Mouse (Mus musculus) MEL (cell line): ENCODE measurements around the gene Fam213b. TPM values are rescaled to one million over a fixed set of nuclear protein-coding genes. Genes with fewer than 3 reads are reported as not detected.

ENCODE experiments used
- DNase-seq: peaks from one replicate; pipeline ENCODE4 v3.0.0; 2011; ENCODE audit warnings: low read depth, low spot score
- H3K27ac ChIP-seq: 2 replicates; pipeline ENCODE4 v1.5.1; 2012; ENCODE audit warnings: low read depth, mild to moderate bottlenecking, control low read depth, low read length, moderate library complexity; ENCODE audit not compliant: control insufficient read depth
- H3K27me3 ChIP-seq, 2 experiments: fragments of 150-350 bp in 1 of 2; sonication (generic) in 1 of 2; 2 replicates each; pipeline ENCODE4 v1.6.1; 2012; ENCODE audit warnings: low read length in 2 of 2, mild to moderate bottlenecking in 2 of 2, improper control_type of control experiment in 1 of 2, moderate library complexity in 1 of 2; ENCODE audit not compliant: insufficient read depth in 2 of 2, control insufficient read depth in 1 of 2
- H3K36me3 ChIP-seq, 2 experiments: 2 replicates each; pipeline ENCODE4 v1.6.1; 2012 to 2014; ENCODE audit warnings: low read length in 2 of 2, improper control_type of control experiment in 1 of 2, inconsistent platforms in 1 of 2, mild to moderate bottlenecking in 1 of 2; ENCODE audit not compliant: insufficient read depth in 2 of 2, control insufficient read depth in 1 of 2
- H3K4me1 ChIP-seq, 2 experiments: fragments of 150-350 bp in 1 of 2; sonication (generic) in 1 of 2; 2 replicates each; pipeline ENCODE4 v1.6.1; 2012; ENCODE audit warnings: low read length in 2 of 2, improper control_type of control experiment in 1 of 2, mild to moderate bottlenecking in 1 of 2; ENCODE audit not compliant: insufficient read depth in 2 of 2, control insufficient read depth in 1 of 2
- H3K4me3 ChIP-seq, 2 experiments: fragments of 150-350 bp in 1 of 2; sonication (generic) in 1 of 2; 2 replicates each; pipeline ENCODE4 v1.5.1; 2012; ENCODE audit warnings: low read depth in 2 of 2, low read length in 2 of 2, mild to moderate bottlenecking in 2 of 2, moderate library complexity in 2 of 2, control low read depth in 1 of 2, improper control_type of control experiment in 1 of 2; ENCODE audit not compliant: control insufficient read depth in 1 of 2, insufficient read depth in 1 of 2
- H3K79me2 ChIP-seq: 2 replicates; pipeline ENCODE4 v1.6.1; 2012; ENCODE audit warnings: mild to moderate bottlenecking, low read length, moderate library complexity; ENCODE audit not compliant: control insufficient read depth, poor library complexity, insufficient read depth
- H3K9ac ChIP-seq: 2 replicates; pipeline ENCODE4 v1.6.1; 2012; ENCODE audit warnings: low read depth, mild to moderate bottlenecking, control low read depth, low read length, moderate library complexity; ENCODE audit not compliant: control insufficient read depth, poor library complexity, severe bottlenecking
- H3K9me3 ChIP-seq: fragments of 150-350 bp; sonication (generic); replicated peaks from 2 replicates; pipeline ENCODE4 v1.6.1; 2012; ENCODE audit warnings: mild to moderate bottlenecking, low read length, improper control_type of control experiment, moderate library complexity; ENCODE audit not compliant: insufficient read depth
- BHLHE40 ChIP-seq: IDR thresholded peaks from 2 replicates; pipeline ENCODE4 v1.6.1; 2012; ENCODE audit warnings: low read depth, mild to moderate bottlenecking, inconsistent platforms, low read length, improper control_type of control experiment, borderline replicate concordance
- CTCF ChIP-seq, 3 experiments: IDR thresholded peaks in 2 of 3; conservative IDR thresholded peaks in 1 of 3; 2 replicates each; pipeline ENCODE4 v1.5.1; 2011 to 2012; ENCODE audit warnings: low read length in 3 of 3, low read depth in 2 of 3, mild to moderate bottlenecking in 2 of 3, improper control_type of control experiment in 1 of 3, inconsistent platforms in 1 of 3, mixed read lengths in 1 of 3, moderate library complexity in 1 of 3; ENCODE audit not compliant: control insufficient read depth in 1 of 3, insufficient read depth in 1 of 3, poor library complexity in 1 of 3, severe bottlenecking in 1 of 3
- E2F4 ChIP-seq: IDR thresholded peaks from 2 replicates; pipeline ENCODE4 v1.6.1; 2011; ENCODE audit warnings: low read depth, low read length, improper control_type of control experiment, borderline replicate concordance
- ELF1 ChIP-seq: IDR thresholded peaks from 2 replicates; pipeline ENCODE4 v1.6.1; 2014; ENCODE audit warnings: low read depth, mild to moderate bottlenecking, inconsistent platforms, low read length, improper control_type of control experiment, moderate library complexity
- EP300 ChIP-seq, 2 experiments: IDR thresholded peaks; 2 replicates each; pipeline ENCODE4 v1.6.1; 2011; ENCODE audit warnings: improper control_type of control experiment in 2 of 2, low read length in 2 of 2, low read depth in 1 of 2, mild to moderate bottlenecking in 1 of 2
- ETS1 ChIP-seq: IDR thresholded peaks from 2 replicates; pipeline ENCODE4 v1.6.1; 2012; ENCODE audit warnings: low read depth, mild to moderate bottlenecking, inconsistent platforms, low read length, improper control_type of control experiment, moderate library complexity
- GABPA ChIP-seq: IDR thresholded peaks from 2 replicates; pipeline ENCODE4 v1.6.1; 2012; ENCODE audit warnings: low read depth, mild to moderate bottlenecking, inconsistent platforms, low read length, improper control_type of control experiment, moderate library complexity
- JUND ChIP-seq: IDR thresholded peaks from 2 replicates; pipeline ENCODE4 v1.6.1; 2011; ENCODE audit warnings: low read depth, mild to moderate bottlenecking, improper control_type of control experiment, low read length
- KAT2A ChIP-seq: conservative IDR thresholded peaks from 2 replicates; pipeline ENCODE4 v1.6.1; 2012; ENCODE audit warnings: low read depth, low read length, improper control_type of control experiment, inconsistent platforms
- MAX ChIP-seq: IDR thresholded peaks from 2 replicates; pipeline ENCODE4 v1.6.1; 2011; ENCODE audit warnings: low read length, improper control_type of control experiment
- MAZ ChIP-seq: IDR thresholded peaks from 2 replicates; pipeline ENCODE4 v1.6.1; 2012; ENCODE audit warnings: low read depth, mild to moderate bottlenecking, inconsistent platforms, low read length, improper control_type of control experiment
- MXI1 ChIP-seq: IDR thresholded peaks from 2 replicates; pipeline ENCODE4 v1.6.1; 2011; ENCODE audit warnings: mild to moderate bottlenecking, low read depth, low read length, improper control_type of control experiment
- MYC ChIP-seq: IDR thresholded peaks from 2 replicates; pipeline ENCODE4 v1.6.1; 2011; ENCODE audit warnings: low read depth, mild to moderate bottlenecking, low read length, improper control_type of control experiment, moderate library complexity
- NELFE ChIP-seq: IDR thresholded peaks from 2 replicates; pipeline ENCODE4 v1.6.1; 2011; ENCODE audit warnings: low read depth, low read length, improper control_type of control experiment
- NRF1 ChIP-seq: IDR thresholded peaks from 2 replicates; pipeline ENCODE4 v1.6.1; 2014; ENCODE audit warnings: low read depth, mild to moderate bottlenecking, inconsistent platforms, low read length, improper control_type of control experiment, moderate library complexity; ENCODE audit not compliant: poor library complexity, insufficient read depth, severe bottlenecking
- POLR2A ChIP-seq, 2 experiments: IDR thresholded peaks; 2 replicates each; pipeline ENCODE4 v1.6.1; 2011 to 2012; ENCODE audit warnings: low read length in 2 of 2, mild to moderate bottlenecking in 2 of 2, control low read depth in 1 of 2, improper control_type of control experiment in 1 of 2, low read depth in 1 of 2, moderate library complexity in 1 of 2; ENCODE audit not compliant: control insufficient read depth in 1 of 2, insufficient read depth in 1 of 2, poor library complexity in 1 of 2
- POLR2AphosphoS2 ChIP-seq: IDR thresholded peaks from 2 replicates; pipeline ENCODE4 v1.6.1; 2011; ENCODE audit warnings: low read length, improper control_type of control experiment
- POLR2AphosphoS5 ChIP-seq: IDR thresholded peaks from 2 replicates; pipeline ENCODE4 v1.6.1; 2012; ENCODE audit warnings: low read depth, borderline replicate concordance, mild to moderate bottlenecking, inconsistent platforms, low read length, moderate library complexity, mixed read lengths
- RAD21 ChIP-seq: IDR thresholded peaks from 2 replicates; pipeline ENCODE4 v1.6.1; 2011; ENCODE audit warnings: mild to moderate bottlenecking, low read depth, low read length, improper control_type of control experiment
- SMC3 ChIP-seq: IDR thresholded peaks from 2 replicates; pipeline ENCODE4 v1.6.1; 2011; ENCODE audit warnings: low read depth, low read length, improper control_type of control experiment
- TAL1 ChIP-seq: IDR thresholded peaks from 2 replicates; pipeline ENCODE4 v1.6.1; 2012; ENCODE audit warnings: mild to moderate bottlenecking, inconsistent platforms, low read length, moderate library complexity, mixed read lengths
- TBP ChIP-seq: IDR thresholded peaks from 2 replicates; pipeline ENCODE4 v1.8.0; 2011; ENCODE audit warnings: low read depth, low read length, improper control_type of control experiment
- TCF12 ChIP-seq: IDR thresholded peaks from 2 replicates; pipeline ENCODE4 v1.6.1; 2014; ENCODE audit warnings: low read depth, mild to moderate bottlenecking, inconsistent platforms, low read length, improper control_type of control experiment, moderate library complexity
- UBTF ChIP-seq: IDR thresholded peaks from 2 replicates; pipeline ENCODE4 v1.6.1; 2012; ENCODE audit warnings: low read depth, mild to moderate bottlenecking, inconsistent platforms, low read length, improper control_type of control experiment, moderate library complexity, borderline replicate concordance; ENCODE audit not compliant: insufficient read depth
- USF1 ChIP-seq: IDR thresholded peaks from 2 replicates; pipeline ENCODE4 v1.6.1; 2014; ENCODE audit warnings: low read depth, mild to moderate bottlenecking, inconsistent platforms, low read length, improper control_type of control experiment, moderate library complexity
- USF2 ChIP-seq, 2 experiments: IDR thresholded peaks; 2 replicates each; pipeline ENCODE4 v1.6.1; 2011 to 2012; ENCODE audit warnings: improper control_type of control experiment in 2 of 2, low read length in 2 of 2, borderline replicate concordance in 1 of 2, inconsistent platforms in 1 of 2, low read depth in 1 of 2, mild to moderate bottlenecking in 1 of 2; ENCODE audit not compliant: insufficient read depth in 1 of 2
- ZC3H11A ChIP-seq: IDR thresholded peaks from 2 replicates; pipeline ENCODE4 v1.6.1; 2012; ENCODE audit warnings: low read depth, mild to moderate bottlenecking, inconsistent platforms, low read length, improper control_type of control experiment
- ZKSCAN1 ChIP-seq: IDR thresholded peaks from 2 replicates; pipeline ENCODE4 v1.6.1; 2012; ENCODE audit warnings: low read depth, mild to moderate bottlenecking, inconsistent platforms, low read length, improper control_type of control experiment, moderate library complexity
- ZMIZ1 ChIP-seq: IDR thresholded peaks from 2 replicates; pipeline ENCODE4 v1.6.1; 2012; ENCODE audit warnings: low read depth, mild to moderate bottlenecking, inconsistent platforms, low read length, improper control_type of control experiment, moderate library complexity
- ZNF384 ChIP-seq: IDR thresholded peaks from 2 replicates; pipeline ENCODE4 v1.6.1; 2012; ENCODE audit warnings: low read depth, mild to moderate bottlenecking, inconsistent platforms, low read length, improper control_type of control experiment
- polyA plus RNA-seq, 2 experiments: library from polyadenylated mRNA; stranded (reverse) in 1 of 2; unstranded in 1 of 2; fragments of >175 nt in 1 of 2; fragments of >200 nt in 1 of 2; gene quantifications; 2 replicates each; pipeline versions ENCODE4 v1.2.1 to v1.2.4; 2012; ENCODE audit warnings: low replicate concordance in 2 of 2, low read depth in 1 of 2; ENCODE audit not compliant: insufficient read length in 2 of 2, insufficient read depth in 1 of 2, missing spikeins in 1 of 2
- total RNA-seq: library from RNA; depleted of rRNA; stranded (reverse); fragments of 300-350 nt; gene quantifications from 2 replicates; pipeline ENCODE4 v1.2.3, GENCODE M21; 2012

The Fam213b gene
- total and polyA plus RNA-seq, 3 experiments, result not detected

DNA sequence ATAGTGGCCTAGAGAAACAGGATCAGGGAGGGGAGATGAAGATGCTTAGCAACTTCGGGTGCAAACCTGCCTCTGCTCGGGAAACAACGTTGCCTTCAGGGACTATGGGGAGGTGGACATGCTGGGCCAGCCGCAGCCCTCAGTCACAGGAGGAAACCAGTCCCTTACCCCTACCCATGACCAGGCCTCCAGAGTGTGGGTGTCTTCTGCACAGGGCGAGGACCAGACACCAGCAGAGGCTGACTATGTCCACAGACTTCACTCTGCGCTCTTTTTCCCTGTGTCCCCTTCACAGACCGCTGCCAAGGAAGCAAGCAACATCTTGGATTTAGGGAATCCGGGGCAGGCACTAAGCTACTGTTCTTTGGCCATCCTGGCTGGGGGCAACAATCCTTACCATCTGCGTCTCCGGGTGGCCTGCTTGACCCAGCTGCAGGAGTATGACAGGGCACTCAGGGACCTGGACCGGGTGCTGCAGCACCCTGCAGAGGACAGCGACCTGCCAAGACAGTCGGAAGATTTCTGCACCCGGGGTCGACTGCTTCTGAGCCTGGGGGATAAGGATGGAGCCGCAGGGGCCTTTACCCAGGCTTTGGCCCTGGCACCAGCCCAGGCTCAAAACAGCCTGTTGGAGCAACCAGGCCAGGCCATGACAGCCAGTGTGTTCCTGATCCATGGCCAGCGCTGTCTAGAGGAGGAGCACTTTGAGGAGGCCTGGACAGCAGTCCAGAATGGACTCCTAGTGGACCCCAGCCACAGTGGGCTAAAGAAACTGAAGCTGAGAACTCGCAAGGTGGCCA, 33.8 kb downstream of the Fam213b start:
- Histone ChIP-seq H3K36me3 (no peaks in the 10 kb centered on the region), H3K27ac (no peak overlapping the region), H3K4me3 (no peak overlapping the region), H3K9me3 (no peaks in the 10 kb centered on the region), H3K27me3 (no peaks in the 10 kb centered on the region; a peak in 1 of 4 replicates), H3K9ac (peak overlapping the region; percentile 46; the same call in 1 of the 2 replicates), H3K4me1 (peaks cover 0 to 4% of the 10 kb centered on the region in 2 experiments; a peak in 2 of 4 replicates), H3K79me2 (no peaks in the 10 kb centered on the region)
- TF ChIP-seq MAZ (no peak), MYC (no peak), ZMIZ1 (no peak), POLR2AphosphoS2 (no peak), KAT2A (no peak), JUND (no peak), NELFE (no peak), GABPA (no peak), NRF1 (no peak), ELF1 (no peak), MAX (no peak), POLR2AphosphoS5 (no peak)
- no peak for DNase-seq

DNA sequence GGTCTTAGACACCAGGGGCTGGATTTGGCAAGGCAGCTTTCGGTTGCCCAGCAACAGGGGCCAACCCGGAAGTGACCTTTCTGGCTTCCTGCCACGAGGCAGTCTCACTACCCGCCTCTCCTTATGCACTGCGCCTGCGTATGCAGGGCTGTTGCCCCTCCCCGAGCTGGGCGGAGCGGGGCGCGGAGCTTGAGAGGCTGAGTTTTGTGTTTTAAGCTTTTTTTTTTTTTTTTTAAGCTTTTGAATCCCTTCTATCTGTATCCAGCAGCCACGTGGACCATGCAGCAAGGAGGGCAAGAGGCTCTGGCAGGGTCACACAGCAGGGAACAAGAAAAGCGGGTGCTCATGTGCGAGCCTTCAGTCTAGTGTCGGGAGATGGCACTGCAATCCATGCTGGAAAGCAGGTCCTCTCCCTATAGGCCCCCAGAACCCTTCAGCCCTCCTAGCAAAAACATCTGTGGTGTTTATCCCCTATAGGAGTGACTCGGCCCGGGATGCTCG, 34.6 kb downstream of the Fam213b start:
- Histone ChIP-seq H3K27ac (no peak overlapping the region), H3K9ac (peak overlapping the region; percentile 46), H3K4me1 (peaks cover 0 to 4% of the 10 kb centered on the region in 2 experiments; a peak in 2 of 4 replicates), H3K79me2 (no peaks in the 10 kb centered on the region), H3K27me3 (no peaks in the 10 kb centered on the region; a peak in 1 of 4 replicates), H3K4me3 (peak overlapping the region; percentile 35 to 45), H3K9me3 (no peaks in the 10 kb centered on the region), H3K36me3 (no peaks in the 10 kb centered on the region)
- peak; percentile 88 for DNase-seq
- TF ChIP-seq MXI1 (peak; percentile 70), POLR2A (IDR thresholded peaks at IDR 0.05; ENCODE audit: control insufficient read depth in 1 of 2, insufficient read depth in 1 of 2, low read depth in 1 of 2, low read length in 2 of 2, poor library complexity in 1 of 2) (peak in 1 of 2 experiments; percentile 43; a peak in 1 of 4 replicates), E2F4 (no peak), ZNF384 (peak; percentile 88), TAL1 (no peak), CTCF (IDR thresholded peaks at IDR 0.05 in 2 of 3, conservative IDR thresholded peaks at IDR 0.05 in 1 of 3; ENCODE audit: control insufficient read depth in 1 of 3, insufficient read depth in 1 of 3, low read depth in 2 of 3, low read length in 3 of 3, poor library complexity in 1 of 3, severe bottlenecking in 1 of 3) (no peak), MAZ (no peak), USF1 (peak; percentile 43; the same call in 1 of the 2 replicates), KAT2A (no peak), TBP (no peak), ZC3H11A (no peak), USF2 (IDR thresholded peaks at IDR 0.05; ENCODE audit: borderline replicate concordance in 1 of 2, insufficient read depth in 1 of 2, low read depth in 1 of 2, low read length in 2 of 2) (no peak), UBTF (no peak), EP300 (IDR thresholded peaks at IDR 0.05; ENCODE audit: low read depth in 1 of 2, low read length in 2 of 2) (no peak), MYC (peak; percentile 75), SMC3 (no peak), RAD21 (no peak), BHLHE40 (no peak), TCF12 (no peak), ZKSCAN1 (no peak), POLR2AphosphoS5 (no peak), POLR2AphosphoS2 (no peak), ELF1 (peak; percentile 82), ETS1 (no peak)
